Mouse (Mus musculus) kidney, adult 11 months (tissue): ENCODE data around the gene Lig1.
A peak's percentile ranks its signal among the peaks of the same experiment; 100 is the strongest.

ENCODE experiments used
- DNase-seq: peaks from one replicate; pipeline ENCODE4 v3.0.0; 2022

Lig1 gene

DNA sequence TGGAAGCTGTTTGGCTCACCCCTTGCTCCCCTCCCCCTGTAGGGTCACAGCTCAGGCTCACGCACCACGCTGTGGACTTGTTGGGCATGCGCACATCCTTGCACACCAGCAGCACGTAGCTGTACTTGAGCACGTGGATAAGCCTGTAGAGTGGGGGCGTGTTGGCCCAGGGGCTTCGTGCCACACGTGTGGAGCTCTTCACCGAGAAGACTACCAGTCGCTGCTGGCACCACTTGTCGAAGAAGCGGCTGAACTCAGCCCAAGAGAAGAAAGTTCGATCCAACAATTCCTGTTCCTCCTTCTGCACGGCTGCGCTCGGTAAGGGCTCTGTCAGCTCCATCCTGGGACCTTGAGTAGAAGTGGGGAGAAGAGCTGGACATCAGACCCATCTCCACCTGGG, at the start of gene Lig1:
Gene Lig1 (plus strand): TSS at position 203 of the 400 bp plus-strand sequence.
- DNase-seq: no peak

DNA sequence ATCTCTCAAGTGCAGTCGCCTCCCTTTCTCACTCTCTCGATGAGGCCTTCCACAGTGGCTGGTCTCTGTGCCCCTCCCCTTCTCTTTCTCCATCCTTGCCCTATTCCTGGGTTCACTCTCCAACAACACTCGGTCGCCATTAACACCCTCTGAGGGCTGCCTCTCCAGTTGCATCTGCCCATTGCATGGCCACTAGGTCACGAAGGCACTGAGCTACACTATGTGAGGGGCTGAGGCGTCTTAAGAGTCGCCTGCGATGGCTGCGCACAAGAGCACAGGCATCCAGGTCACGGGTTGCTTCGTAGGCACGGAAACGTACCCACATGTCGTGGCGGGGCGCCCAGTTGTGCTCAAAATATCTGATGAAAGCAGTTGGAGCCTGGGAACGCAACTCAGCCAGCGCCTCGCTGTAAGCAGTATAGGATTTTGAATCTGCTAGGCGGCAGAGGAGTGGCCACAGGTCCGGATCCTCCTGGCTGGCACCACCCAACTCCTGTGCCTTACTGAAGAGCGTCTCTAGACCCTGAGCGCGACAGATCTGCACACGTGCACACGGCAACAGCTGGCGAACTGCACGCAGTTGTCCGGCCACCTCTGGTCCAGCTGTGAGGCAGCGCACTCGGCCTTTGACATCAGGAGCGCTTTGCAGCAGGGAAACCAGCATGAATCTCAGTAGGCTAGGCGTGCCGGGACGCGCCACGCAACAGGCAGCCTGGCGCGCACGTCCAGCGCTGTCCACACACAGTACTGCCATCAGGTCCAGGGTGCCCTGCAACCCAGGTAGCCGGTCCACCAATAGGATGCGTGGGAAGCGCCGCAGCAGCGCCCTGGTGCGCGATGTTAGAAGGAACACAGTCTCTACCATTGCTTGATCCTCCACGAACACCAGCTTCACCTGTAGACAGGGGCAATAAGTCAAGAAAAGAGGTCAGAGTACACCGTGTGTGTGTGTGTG, 16.1 kb upstream of the Lig1 start:
- no peak for DNase-seq

- DNase-seq: no peak
Observed at GRCm38 (mm10) chr7:13263851-13264250, 13.2 kb upstream of the Lig1 start.

- DNase-seq: no peak
Observed at GRCm38 (mm10) chr7:13264396-13264795, 12.7 kb upstream of the Lig1 start.

DNA sequence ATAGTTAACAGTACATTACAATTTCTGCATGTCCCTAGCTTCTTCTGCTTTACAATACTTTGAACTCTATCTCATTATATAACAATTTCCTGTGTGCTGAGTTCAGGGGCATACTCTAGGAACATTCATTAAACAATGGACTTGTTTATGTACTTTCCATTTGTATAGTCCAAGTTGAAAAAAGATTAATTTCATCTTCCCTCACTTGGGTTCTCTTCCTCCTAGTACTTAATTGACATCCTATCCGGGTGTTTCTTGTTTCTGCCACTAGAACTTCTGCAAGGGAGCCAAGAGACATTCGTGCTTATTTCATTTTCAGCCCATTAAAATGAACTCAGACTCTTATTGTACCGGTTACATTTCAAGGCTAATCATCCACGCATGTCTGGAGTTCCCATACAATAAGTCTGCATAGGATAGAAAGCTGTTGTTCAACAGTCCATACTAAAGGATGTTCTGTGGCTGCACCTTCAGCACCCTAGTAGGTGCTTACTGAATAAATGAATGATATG, 8.3 kb upstream of the Lig1 start:
- no peak for DNase-seq

DNA sequence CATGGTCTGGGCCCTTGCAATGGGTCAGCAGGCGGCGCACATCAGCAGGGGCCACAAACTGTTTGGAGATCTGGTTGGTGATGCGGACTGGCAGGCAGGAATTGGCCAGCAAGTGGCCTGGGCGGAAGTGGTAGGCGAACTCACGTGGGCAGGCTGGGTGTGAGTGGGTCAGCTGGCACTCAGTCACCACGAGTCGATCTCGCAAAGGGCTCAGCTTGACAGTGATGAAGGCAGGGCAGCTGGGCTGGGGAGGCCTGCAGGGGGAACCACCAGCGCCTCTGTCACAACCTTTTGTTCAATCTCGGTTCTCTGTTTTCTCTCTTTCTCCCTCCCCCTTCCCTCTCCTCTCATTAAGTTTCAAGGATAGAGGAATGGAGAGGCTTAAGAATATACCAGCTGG, 7.7 kb upstream of the Lig1 start:
- DNase-seq: no peak

DNA sequence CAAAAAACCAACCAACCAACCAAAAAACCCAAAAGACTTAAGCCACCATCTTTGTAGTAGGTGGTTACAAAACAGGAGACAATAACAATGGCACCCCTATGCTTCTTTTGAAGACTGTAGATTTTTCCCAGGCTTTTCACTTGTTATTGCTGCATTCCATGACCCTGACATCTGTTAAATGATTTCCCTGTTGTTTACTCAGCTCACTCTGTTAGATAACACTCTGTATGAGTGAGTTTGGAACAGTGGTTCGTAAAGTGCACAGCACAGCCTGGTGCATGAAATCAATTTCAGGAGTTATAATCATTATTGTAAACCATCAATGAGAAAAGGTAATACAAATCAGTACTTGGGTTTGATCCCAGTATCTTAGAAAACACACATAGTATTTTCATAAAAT, 5.4 kb upstream of the Lig1 start:
- DNase-seq: no peak

DNA sequence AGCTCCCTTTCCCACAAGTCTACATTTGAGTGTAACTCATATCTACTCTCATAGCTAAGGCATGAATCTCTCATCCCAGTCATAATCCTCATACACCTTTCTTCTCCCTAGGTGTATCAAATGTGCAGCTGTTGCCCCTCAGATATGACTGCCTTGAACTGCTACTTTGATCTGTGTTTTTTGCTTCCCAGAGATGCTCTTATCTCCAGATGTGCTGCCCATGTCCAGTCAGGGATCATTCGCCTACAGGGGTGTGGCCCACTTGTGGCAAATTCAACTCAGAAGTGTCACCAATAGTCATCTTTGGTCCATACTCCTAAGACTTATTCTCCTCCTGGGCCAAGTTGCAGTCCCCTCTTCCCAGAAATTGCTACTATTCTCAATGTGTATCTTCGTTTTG, 750 bp downstream of the Lig1 start:
- no peak for DNase-seq

DNA sequence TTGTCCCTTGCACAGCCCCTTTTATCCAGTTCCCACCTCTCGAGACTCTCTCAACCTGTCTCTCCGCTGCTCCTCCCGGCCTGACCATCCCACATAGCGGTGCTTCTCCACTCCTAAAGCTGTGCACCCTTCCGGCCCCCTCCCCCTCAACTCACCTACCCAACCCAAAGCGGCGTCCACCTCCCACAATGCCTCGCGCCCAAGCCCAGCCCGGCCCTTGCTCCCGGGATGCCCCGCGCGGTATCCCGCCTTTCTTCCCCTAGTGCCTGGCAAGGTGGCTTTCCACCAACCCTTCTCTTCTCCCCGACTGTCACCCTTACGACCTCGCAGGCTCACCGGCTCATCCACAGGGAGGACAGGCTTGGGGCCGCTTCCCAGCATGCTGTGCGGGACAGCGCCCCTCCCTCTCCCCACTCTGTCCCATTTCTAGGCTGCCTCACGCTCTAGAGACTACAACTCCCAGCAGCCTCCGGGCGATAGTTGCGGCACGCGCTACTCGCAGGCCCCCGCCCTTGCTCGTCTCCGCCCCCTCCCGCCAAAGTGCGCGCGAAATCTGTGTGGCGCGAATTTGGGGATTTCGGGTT, 1.3 kb downstream of the Lig1 start, which contains the start of gene Zswim9:
Gene Zswim9 (minus strand): TSS at position 414 of the 584 bp plus-strand sequence.
- DNase-seq: peak; percentile 92

DNA sequence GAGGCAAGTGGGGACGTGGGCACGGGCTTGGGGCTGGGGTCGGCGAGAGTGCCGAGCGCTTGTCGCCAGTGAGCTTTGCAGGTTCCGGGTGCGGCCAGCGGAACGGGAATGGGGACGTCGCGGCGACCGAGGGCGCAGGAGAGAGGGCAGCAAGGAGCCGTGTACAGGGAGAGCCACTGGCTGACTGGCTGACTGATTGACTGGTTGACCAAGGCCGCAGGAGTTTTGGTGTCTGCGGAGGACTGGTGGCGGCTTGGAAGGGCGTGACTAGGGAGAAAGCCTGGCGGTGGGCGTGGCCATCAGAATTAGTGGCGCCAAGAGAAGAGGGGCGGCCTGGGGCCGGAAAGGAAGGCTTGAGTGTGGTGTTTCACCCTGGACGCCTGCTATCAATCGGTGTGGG, 1.9 kb downstream of the Lig1 start:
- DNase-seq: peak; percentile 12

GRCm38 (mm10) chr7:13288621-13289020, 11.5 kb downstream of the Lig1 start:
- no peak for DNase-seq

DNA sequence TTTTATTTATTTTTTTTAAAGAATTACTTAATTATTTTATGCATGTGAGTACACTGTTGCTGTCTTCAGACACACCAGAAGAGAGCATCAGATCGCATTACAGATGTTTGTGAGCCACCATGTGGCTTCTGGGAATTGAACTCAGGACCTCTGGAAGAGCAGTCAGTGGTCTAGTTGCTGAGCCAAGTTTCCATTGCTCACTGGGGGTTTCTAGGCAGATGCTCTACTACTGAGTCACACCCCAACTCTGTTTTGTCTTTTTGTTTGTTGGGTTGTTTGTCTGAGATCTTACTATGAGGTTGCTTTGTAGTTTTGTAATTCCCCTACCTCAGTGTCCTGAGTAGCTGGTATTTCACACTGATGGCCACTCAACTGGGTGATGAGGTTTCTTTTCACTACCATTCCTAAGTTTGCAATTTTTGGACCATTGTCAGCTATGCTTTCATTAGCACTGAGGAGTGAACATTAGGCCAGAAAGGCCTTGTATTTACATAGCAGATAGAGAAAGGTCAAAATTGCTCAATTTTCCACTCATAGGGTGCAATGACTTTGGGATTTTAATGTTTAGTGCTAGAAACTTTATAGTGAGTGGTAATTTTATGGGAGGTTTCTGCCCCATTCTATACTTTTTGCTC, 13.1 kb downstream of the Lig1 start:
- no peak for DNase-seq

- no peak for DNase-seq
Observed at GRCm38 (mm10) chr7:13291370-13291769, 14.3 kb downstream of the Lig1 start.

DNA sequence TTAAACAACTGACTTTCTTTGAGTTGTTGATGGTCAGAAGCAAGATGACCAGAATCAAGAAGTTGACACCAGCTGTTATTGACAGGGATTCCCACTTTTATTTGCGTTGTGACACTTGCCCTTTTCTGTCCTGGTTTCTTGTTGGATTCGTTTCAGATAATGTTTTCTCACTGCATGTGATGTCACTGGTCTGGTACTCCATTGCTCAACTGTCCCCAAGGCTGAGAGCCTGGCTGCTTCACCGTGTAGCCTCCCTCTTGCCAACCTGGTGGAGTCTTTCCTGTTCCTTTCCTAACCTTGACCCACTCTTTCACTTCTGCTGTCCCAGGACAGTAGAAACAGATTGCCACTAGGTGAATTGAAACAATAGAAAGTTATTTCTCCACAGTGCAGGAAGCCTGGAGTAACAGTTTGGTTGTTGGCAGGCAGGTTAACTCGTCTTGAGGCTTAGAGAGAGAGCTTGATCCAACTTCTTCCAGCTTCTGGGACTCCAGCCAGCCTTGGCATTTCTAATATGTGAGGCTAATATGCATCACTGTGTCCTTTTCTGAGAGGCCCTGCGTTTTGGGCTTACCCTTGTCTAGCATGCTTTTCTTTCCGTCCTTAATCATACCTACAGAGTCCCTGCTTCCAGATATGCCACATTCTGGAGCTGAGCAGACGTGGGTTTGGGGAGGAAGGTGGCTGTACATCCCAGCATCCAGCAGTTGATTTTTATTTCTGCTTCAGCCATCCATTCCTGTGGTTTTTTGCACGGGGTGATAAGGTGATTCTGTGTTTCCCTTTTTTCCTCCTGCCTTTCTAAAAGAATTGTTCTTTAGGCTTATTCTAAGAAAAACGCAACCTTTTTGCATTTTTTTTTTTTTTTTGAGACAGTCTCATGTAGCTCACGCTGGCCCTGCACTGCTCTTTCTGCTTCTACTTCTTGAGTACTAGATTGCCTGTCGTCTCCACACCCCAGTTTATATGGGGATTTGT, 17.1 kb downstream of the Lig1 start:
- no peak for DNase-seq

GRCm38 (mm10) chr7:13295256-13295655, 18.2 kb downstream of the Lig1 start:
- DNase-seq: no peak

GRCm38 (mm10) chr7:13297636-13298035, 20.6 kb downstream of the Lig1 start:
- DNase-seq: no peak

DNA sequence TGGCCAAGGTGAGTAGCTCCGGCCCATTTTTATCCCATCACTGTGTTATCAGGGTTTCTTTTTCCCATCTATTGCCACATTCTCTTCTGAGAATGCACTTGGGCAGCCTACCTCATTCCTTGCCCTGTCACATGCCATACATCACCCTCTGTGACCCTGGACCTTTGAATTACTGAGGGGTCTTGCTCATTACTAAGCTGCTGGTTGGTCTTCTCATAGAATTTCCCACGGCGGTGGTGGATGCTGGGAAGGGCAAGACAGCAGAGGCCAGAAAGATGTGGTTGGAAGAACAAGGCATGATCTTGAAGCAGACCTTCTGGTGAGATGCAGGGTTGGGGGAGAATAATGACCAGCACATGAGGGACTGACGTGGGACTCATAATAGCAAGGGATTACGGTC, 21.7 kb downstream of the Lig1 start:
- DNase-seq: no peak

GRCm38 (mm10) chr7:13301643-13302042, 24.6 kb downstream of the Lig1 start:
- no peak for DNase-seq

DNA sequence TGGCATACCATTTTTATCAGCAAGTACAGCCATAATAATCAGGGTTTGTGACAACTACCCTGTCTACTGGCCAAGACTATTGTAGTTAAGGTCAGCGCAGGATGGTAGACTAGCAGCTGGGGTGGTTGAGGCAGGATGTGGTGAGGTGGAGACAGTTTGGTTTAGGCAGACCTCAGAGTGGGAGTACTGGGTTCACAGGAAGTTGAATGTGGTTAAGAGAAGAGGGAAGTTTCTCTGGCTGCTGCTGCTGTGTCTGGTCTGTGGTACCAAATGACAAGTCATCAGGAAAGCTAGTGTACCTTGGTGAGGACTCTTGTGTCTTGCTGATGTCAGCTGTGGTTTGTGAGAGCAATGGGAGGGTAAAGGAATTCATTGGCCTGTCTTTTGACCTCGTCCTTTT, 25.7 kb downstream of the Lig1 start:
- no peak for DNase-seq

DNA sequence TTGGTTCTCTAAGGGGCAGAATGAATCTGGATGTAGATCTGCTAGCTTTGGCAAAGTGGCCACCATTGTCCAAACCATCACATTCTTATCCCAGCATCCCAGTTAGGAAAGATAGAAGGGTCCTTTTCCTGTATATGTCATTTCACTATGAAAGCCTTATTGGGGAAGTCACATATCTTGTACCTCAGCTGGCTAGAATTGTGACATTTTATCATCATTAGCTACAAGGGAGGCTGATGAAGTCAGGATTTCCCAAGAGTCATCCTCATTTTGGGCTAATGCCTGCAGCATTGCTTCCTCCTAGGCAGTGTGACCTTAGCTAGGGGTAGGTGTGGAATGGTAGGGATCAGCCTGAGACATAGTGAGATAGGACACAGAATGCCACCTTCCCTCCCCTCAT, 26.3 kb downstream of the Lig1 start:
- no peak for DNase-seq

GRCm38 (mm10) chr7:13309407-13309806, 32.3 kb downstream of the Lig1 start:
- DNase-seq: no peak

- DNase-seq: no peak
Observed at GRCm38 (mm10) chr7:13310493-13311199, 33.6 kb downstream of the Lig1 start.
